Mouse (Mus musculus): ENCODE results near the gene Olfr294.

DNA sequence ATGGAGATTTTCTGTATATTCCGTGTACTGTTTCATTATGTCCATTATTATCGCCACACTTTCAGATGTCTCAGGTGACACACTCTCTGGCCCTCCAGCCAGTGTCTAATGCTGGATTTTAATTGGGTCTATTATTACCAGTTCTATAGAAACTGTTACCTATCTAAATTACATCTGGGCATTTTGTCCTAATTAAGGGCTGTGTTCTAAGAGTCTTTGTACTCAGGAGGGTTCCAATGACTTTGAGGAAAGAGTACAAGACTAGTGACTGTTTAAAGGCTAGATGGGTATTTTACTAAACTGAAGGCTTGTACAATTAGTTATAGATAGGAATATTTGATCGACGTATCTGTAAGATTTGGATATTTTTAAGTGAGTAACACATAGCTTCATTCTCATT, 32.3 kb upstream of the Olfr294 start, which contains the start of gene Olfr293:
- TF ChIP-seq CTCF (IDR thresholded peaks at IDR 0.05; ENCODE audit: extremely low read depth, insufficient read depth, insufficient read length, insufficient replicate concordance), result no peak
- no peak for TF ChIP-seq POLR2A (IDR thresholded peaks at IDR 0.05; ENCODE audit: low read depth, low read length)

Measured in spleen, adult 2 months (tissue).